Mouse (Mus musculus) embryo, embryonic 10.5 days (tissue): ENCODE data around the gene Smc1b.

Source experiments
- DNase-seq: peaks from one replicate; pipeline ENCODE4 v3.0.0-alpha.2; 2015; ENCODE audit warnings: low spot score

The Smc1b gene

DNA sequence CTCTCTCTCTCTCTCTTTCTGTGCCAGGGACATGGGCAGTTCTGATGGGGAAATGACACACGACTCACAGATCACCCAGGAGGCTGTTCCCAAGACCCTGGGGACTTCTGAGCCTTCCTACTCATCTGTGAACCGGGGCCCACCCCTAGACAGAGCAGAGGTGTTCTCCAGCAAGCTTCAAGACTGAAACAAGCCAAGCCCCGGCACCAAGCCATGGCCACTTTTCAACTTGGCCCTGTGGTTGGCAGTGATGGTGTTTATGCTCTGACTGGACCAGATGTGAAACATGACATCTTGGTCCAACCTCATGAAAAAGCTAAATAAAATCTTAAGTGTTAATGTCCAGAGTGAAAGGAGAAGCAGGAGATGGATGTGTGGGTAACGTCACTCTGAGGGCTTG is 109.6 kb downstream of the Smc1b start:
- DNase-seq, result no peak

DNA sequence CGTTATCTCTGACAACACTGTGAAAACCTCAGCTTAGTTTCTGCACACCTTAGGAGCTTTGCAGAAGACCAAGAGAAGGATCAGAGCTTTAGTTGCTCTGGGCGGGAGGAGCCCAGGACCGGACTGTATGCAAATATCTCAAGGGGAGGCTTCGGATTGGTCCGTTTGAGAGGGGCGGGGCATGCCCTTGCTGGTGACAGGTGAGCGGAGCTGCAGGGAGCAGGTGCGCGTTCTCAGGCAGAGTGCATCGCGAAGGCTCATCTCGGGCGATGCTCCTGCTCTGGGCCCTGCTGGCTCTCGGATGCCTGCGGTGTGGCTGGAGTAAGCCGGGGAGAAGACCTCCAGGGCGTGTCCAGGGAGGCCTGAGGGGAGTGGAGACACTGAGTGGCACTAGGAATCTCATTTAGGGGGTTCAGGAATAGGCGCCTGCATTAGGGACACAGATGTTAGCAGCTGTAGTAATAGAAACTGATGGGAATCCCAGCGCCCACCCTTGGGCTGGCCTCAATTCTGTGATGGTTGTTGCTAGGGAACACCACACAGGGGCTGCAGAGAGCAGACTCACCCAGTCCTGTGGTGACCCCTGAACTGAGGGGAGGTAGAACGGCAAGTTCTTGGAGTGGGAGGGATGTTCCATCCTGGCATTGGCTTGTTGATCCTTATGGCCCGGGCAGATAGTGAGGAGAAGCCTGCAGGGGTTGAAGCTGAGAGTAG is 114.7 kb downstream of the Smc1b start, which contains the start of gene Upk3a:
Gene Upk3a (plus strand): TSS at position 191 of the 714 bp plus-strand sequence.
- DNase-seq, result no peak

DNA sequence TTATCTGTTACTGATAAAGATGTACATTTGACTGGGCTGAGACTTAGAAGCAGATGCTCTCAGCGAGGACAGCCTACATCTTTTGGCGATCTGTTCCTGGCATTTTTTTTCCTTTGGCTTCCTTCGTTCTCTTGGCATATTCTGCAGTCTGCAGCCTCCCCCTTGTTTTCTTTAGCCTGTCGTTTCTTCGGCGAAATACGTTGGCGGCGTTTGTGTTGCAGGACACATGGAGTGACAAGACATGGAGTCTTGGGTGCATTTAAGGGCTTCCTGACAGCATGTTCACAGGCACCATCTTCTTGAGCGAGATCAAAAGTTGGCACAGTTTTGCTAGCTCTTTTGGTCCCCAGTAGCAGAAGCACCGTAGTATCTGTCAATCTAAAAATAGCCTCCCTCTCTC is 116.0 kb downstream of the Smc1b start:
- no peak for DNase-seq
